Mouse (Mus musculus) liver, embryonic 14.5 days (tissue): ENCODE results near the gene Nr4a3.

Source experiments
- CTCF ChIP-seq: IDR thresholded peaks from 2 replicates; pipeline ENCODE4 v1.5.1; 2016; ENCODE audit warnings: antibody characterized with exemption, low read depth, control low read depth
- EP300 ChIP-seq: IDR thresholded peaks from 2 replicates; pipeline ENCODE4 v1.6.1; 2016; ENCODE audit warnings: antibody characterized with exemption, low read depth

- 0 out of 2 replicates have a peak, but pooled peaks have one; percentile 6 for TF ChIP-seq CTCF
- TF ChIP-seq EP300 = no peak
Measured at GRCm38 (mm10) chr4:48047766-48048371, 2.9 kb downstream of the Nr4a3 start.
